Mouse (Mus musculus): ENCODE results near the gene Apom. TPM values are rescaled to one million over a fixed set of nuclear protein-coding genes. Genes with fewer than 3 reads are reported as not detected.

Apom gene
- total RNA-seq, 1 experiment: 10.0 TPM

- DNase-seq (ENCODE audit: low read depth, low spot score): no peak
- Histone ChIP-seq H3K4me1 (ENCODE audit: control insufficient read depth in 2 of 2, insufficient read depth in 2 of 2, low read length in 2 of 2, poor library complexity in 1 of 2) (peaks cover 11 to 15% of the 10 kb centered on the region in 2 experiments), H3K27ac (ENCODE audit: insufficient read depth, low read depth, low read length, poor library complexity, severe bottlenecking) (no peak overlapping the region), H3K36me3 (ENCODE audit: control insufficient read depth, insufficient read depth, low read length, poor library complexity, severe bottlenecking) (no peaks in the 10 kb centered on the region), H3K4me3 (ENCODE audit: insufficient read depth in 1 of 2, low read depth in 1 of 2, low read length in 2 of 2, poor library complexity in 1 of 2, severe bottlenecking in 1 of 2) (no peak overlapping the region), H3K9ac (ENCODE audit: insufficient read depth, low read depth, low read length, poor library complexity, severe bottlenecking) (no peak overlapping the region), H3K9me3 (ENCODE audit: control insufficient read depth, insufficient read depth, low read depth, low read length) (no peaks in the 10 kb centered on the region)
- in situ Hi-C loops (cut with MboI; ENCODE audit: low sequenced_read_pairs in 2 of 2, unreplicated experiment in 2 of 2): no loop called here
- TF ChIP-seq HCFC1 (IDR thresholded peaks at IDR 0.05; ENCODE audit: borderline replicate concordance, insufficient read depth, low read length) (no peak), CHD2 (IDR thresholded peaks at IDR 0.05; ENCODE audit: low read depth, low read length) (no peak), ZNF384 (IDR thresholded peaks at IDR 0.05; ENCODE audit: low read depth, low read length) (no peak), ZC3H11A (IDR thresholded peaks at IDR 0.05; ENCODE audit: borderline replicate concordance, low read depth, low read length) (no peak), MAFK (IDR thresholded peaks at IDR 0.05; ENCODE audit: insufficient read depth, low read depth, low read length) (no peak)
Measured at GRCm38 (mm10) chr17:35080248-35080647, 51.6 kb downstream of the Apom start.

GRCm38 (mm10) chr17:35079778-35080177, 52.1 kb downstream of the Apom start:
- no peaks in the 10 kb centered on the region for H3K36me3 ChIP-seq (ENCODE audit: control insufficient read depth, insufficient read depth, low read length, poor library complexity, severe bottlenecking)
- H3K27ac ChIP-seq (ENCODE audit: insufficient read depth, low read depth, low read length, poor library complexity, severe bottlenecking): no peak overlapping the region
- TF ChIP-seq ZC3H11A (IDR thresholded peaks at IDR 0.05; ENCODE audit: borderline replicate concordance, low read depth, low read length): no peak
- TF ChIP-seq MAFK (IDR thresholded peaks at IDR 0.05; ENCODE audit: insufficient read depth, low read depth, low read length): no peak
- no peak for TF ChIP-seq CHD2 (IDR thresholded peaks at IDR 0.05; ENCODE audit: low read depth, low read length)
- no peak for TF ChIP-seq ZNF384 (IDR thresholded peaks at IDR 0.05; ENCODE audit: low read depth, low read length)
- H3K9ac ChIP-seq (ENCODE audit: insufficient read depth, low read depth, low read length, poor library complexity, severe bottlenecking): no peak overlapping the region
- H3K9me3 ChIP-seq (ENCODE audit: control insufficient read depth, insufficient read depth, low read depth, low read length): no peaks in the 10 kb centered on the region
- no peak for DNase-seq (ENCODE audit: low read depth, low spot score)
- H3K4me3 ChIP-seq (ENCODE audit: insufficient read depth in 1 of 2, low read depth in 1 of 2, low read length in 2 of 2, poor library complexity in 1 of 2, severe bottlenecking in 1 of 2): no peak overlapping the region
- in situ Hi-C loops (cut with MboI; ENCODE audit: low sequenced_read_pairs in 2 of 2, unreplicated experiment in 2 of 2): no loop called here
- peaks cover 11 to 15% of the 10 kb centered on the region in 2 experiments for H3K4me1 ChIP-seq (ENCODE audit: control insufficient read depth in 2 of 2, insufficient read depth in 2 of 2, low read length in 2 of 2, poor library complexity in 1 of 2)

Other genes starting within 250 kb of the Apom start
- 5.0 TPM in 2 replicates for gene C2, start 233.8 kb downstream of the Apom start, total RNA-seq (2012; rRNA removed)
- 124 and 147 TPM in 2 replicates for gene Ehmt2, start 233.6 kb downstream of the Apom start, total RNA-seq (2012; rRNA removed)
- gene Slc44a4, start 217.6 kb downstream of the Apom start, total RNA-seq (2012; rRNA removed): 5.5 and 8.7 TPM in 2 replicates
- gene Neu1, start 200.8 kb downstream of the Apom start, total RNA-seq (2012; rRNA removed): 24.0 and 40.6 TPM in 2 replicates
- gene Hspa1b, start 172.8 kb downstream of the Apom start, total RNA-seq (2012; rRNA removed): 11.0 and 14.6 TPM in 2 replicates
- gene Gm20481, start 162.1 kb downstream of the Apom start, total RNA-seq (2012; rRNA removed): 1.9 TPM in 1 of 2 replicates, not detected in the other
- gene Hspa1a, start 159.9 kb downstream of the Apom start, total RNA-seq (2012; rRNA removed): 5.8 and 5.9 TPM in 2 replicates
- gene Hspa1l, start 159.3 kb downstream of the Apom start, total RNA-seq (2012; rRNA removed): 0.45 and 0.48 TPM in 2 replicates
- gene Lsm2, start 150.2 kb downstream of the Apom start, total RNA-seq (2012; rRNA removed): 52.1 and 64.4 TPM in 2 replicates
- 303 and 453 TPM in 2 replicates for gene Vars, start 131.1 kb downstream of the Apom start, total RNA-seq (2012; rRNA removed)
- 0.21 and 0.31 TPM in 2 replicates for gene Vwa7, start 115.5 kb downstream of the Apom start, total RNA-seq (2012; rRNA removed)
- 3.1 and 4.7 TPM in 2 replicates for gene Sapcd1, start 104.0 kb downstream of the Apom start, total RNA-seq (2012; rRNA removed)
- gene Msh5, start 85.3 kb downstream of the Apom start, total RNA-seq (2012; rRNA removed): 2.7 and 3.2 TPM in 2 replicates
- gene Clic1, start 82.1 kb downstream of the Apom start, total RNA-seq (2012; rRNA removed): 113 and 133 TPM in 2 replicates
- gene Ddah2, start 73.0 kb downstream of the Apom start, total RNA-seq (2012; rRNA removed): 45.0 and 57.5 TPM in 2 replicates
- gene Ly6g6c, start 66.7 kb downstream of the Apom start, total RNA-seq (2012; rRNA removed): not detected in 2 replicates
- gene Mpig6b, start 65.9 kb downstream of the Apom start, total RNA-seq (2012; rRNA removed): 0.26 TPM in 1 of 2 replicates, not detected in the other
- gene Ly6g6e, start 55.1 kb downstream of the Apom start, total RNA-seq (2012; rRNA removed): 13.4 and 36.1 TPM in 2 replicates
- 1.6 and 4.9 TPM in 2 replicates for gene Ly6g6d, start 54.0 kb downstream of the Apom start, total RNA-seq (2012; rRNA removed)
- gene Ly6g6f, start 46.4 kb downstream of the Apom start, total RNA-seq (2012; rRNA removed): not detected in 2 replicates
- 30.7 and 40.4 TPM in 2 replicates for gene Abhd16a, start 42.8 kb downstream of the Apom start, total RNA-seq (2012; rRNA removed)
- 0.49 TPM in 1 of 2 replicates, not detected in the other for gene Ly6g5c, start 23.8 kb downstream of the Apom start, total RNA-seq (2012; rRNA removed)
- gene Ly6g5b, start 16.6 kb downstream of the Apom start, total RNA-seq (2012; rRNA removed): 1.4 and 1.5 TPM in 2 replicates
- 21.9 and 31.1 TPM in 2 replicates for gene Gpank1, start 10.6 kb downstream of the Apom start, total RNA-seq (2012; rRNA removed)
- gene Csnk2b, start 10.0 kb downstream of the Apom start, total RNA-seq (2012; rRNA removed): 78.0 and 98.6 TPM in 2 replicates
- gene D17H6S53E, start 5.7 kb downstream of the Apom start, total RNA-seq (2012; rRNA removed): 11.2 and 11.7 TPM in 2 replicates
- gene Bag6, start 3.1 kb upstream of the Apom start, total RNA-seq (2012; rRNA removed): 208 and 245 TPM in 2 replicates
- gene Prrc2a, start 32.8 kb upstream of the Apom start, total RNA-seq (2012; rRNA removed): 147 and 161 TPM in 2 replicates
- gene Aif1, start 44.0 kb upstream of the Apom start, total RNA-seq (2012; rRNA removed): not detected in 2 replicates
- 2.6 and 2.7 TPM in 2 replicates for gene Lst1, start 56.4 kb upstream of the Apom start, total RNA-seq (2012; rRNA removed)
- gene Ltb, start 62.4 kb upstream of the Apom start, total RNA-seq (2012; rRNA removed): 10.1 and 19.6 TPM in 2 replicates
- 0.22 TPM in 1 of 2 replicates, not detected in the other for gene Tnf, start 70.0 kb upstream of the Apom start, total RNA-seq (2012; rRNA removed)
- gene Lta, start 73.3 kb upstream of the Apom start, total RNA-seq (2012; rRNA removed): 0.13 TPM in 1 of 2 replicates, not detected in the other
- gene Gm16181, start 88.8 kb upstream of the Apom start, total RNA-seq (2012; rRNA removed): not detected in 2 replicates
- 0.21 and 0.71 TPM in 2 replicates for gene Atp6v1g2, start 101.6 kb upstream of the Apom start, total RNA-seq (2012; rRNA removed)
- 6.1 and 6.6 TPM in 2 replicates for gene Nfkbil1, start 103.7 kb upstream of the Apom start, total RNA-seq (2012; rRNA removed)
- gene Ddx39b, start 109.7 kb upstream of the Apom start, total RNA-seq (2012; rRNA removed): 316 and 414 TPM in 2 replicates
- gene H2-D1, start 130.7 kb upstream of the Apom start, total RNA-seq (2012; rRNA removed): 30.1 and 44.9 TPM in 2 replicates
- gene H2-Q1, start 188.4 kb upstream of the Apom start, total RNA-seq (2012; rRNA removed): 0.11 TPM in 1 of 2 replicates, not detected in the other
- gene H2-Q2, start 210.2 kb upstream of the Apom start, total RNA-seq (2012; rRNA removed): 0.67 and 1.4 TPM in 2 replicates
- 9.1 and 19.9 TPM in 2 replicates for gene H2-Q4, start 247.6 kb upstream of the Apom start, total RNA-seq (2012; rRNA removed)

Measured in ES-E14 (cell line).